Mouse (Mus musculus): Measurements from ENCODE around the gene Tpgs1.

The Tpgs1 gene

GRCm38 (mm10) chr10:79714996-79715395, 45.8 kb downstream of the Tpgs1 start:
- DNase-seq, result no peak

GRCm38 (mm10) chr10:79716254-79716987, 47.3 kb downstream of the Tpgs1 start, which contains the start of gene Hcn2:
Hcn2 (plus strand) TSS chr10:79716634.
- no peak for DNase-seq

DNA sequence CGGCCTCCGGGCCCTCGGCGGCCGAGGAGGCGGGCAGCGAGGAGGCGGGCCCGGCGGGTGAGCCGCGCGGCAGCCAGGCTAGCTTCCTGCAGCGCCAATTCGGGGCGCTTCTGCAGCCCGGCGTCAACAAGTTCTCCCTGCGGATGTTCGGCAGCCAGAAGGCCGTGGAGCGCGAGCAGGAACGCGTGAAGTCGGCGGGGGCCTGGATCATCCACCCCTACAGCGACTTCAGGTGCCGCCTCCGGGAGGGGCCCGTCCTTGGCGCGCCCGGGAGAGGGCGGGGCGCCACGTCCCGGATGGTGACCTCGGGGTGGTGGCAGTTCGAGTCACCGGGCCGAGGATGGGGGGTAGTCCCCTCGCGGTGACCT, 47.8 kb downstream of the Tpgs1 start:
- DNase-seq, result no peak

DNA sequence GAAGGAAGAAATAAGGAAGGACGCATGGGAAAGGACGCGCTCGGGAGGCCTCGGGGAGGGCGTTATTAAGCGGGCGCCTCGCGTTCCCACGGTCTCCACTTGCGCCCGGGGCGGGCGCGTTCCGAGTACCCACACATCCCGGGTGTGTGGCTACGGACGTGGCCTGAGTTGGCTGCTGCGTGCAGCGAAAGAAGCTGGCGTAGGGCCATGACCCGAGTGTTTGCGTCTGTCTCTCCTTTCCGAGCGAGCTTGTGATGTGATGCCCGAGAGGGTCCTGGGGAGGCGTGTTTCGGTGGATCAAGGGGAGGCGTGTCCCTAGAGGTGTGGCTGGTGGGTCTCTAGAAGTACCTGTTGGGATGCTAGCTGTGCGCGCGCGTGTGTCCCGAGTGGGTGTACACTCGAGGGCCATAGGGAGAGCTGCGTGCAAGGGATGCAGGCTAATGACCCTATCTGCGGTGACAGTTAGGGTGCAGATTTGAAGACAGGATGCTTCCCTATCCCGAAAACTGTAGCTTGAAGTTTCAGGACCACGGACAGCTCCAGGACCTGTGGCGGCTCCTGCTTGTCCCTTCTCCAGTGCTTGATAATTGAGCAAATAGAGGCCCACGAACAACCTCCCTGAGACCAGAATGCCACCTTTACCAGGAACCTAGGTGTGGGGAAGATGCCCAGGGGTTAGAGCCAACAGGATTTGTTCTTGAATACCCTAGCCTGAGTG, 48.6 kb downstream of the Tpgs1 start:
- DNase-seq, result peak; percentile 86

DNA sequence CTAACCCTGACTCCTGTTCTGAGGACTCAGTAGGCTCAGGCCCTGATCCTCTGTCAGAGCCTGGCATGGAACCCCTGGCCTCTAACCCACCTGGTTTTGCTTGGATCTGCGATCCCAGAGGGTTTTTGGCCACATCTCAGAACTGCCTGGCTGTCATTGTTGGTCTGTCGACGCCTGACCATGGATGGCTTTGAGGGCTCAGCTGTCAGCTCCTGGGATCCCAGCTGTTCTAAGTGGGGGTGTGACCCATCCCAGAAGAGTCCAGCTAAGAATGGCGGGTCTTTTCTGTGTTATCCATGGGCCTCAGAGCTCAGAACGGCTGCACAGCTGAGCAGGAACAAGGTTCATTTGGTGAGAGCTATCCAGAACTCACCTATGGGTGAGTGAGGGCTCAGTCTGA, 51.9 kb downstream of the Tpgs1 start:
- no peak for DNase-seq

- no peak for DNase-seq
Observed at GRCm38 (mm10) chr10:79723047-79723446, 53.9 kb downstream of the Tpgs1 start.

GRCm38 (mm10) chr10:79723692-79724091, 54.5 kb downstream of the Tpgs1 start:
- no peak for DNase-seq

Measured in lung, postnatal 10 days (tissue).